Mouse (Mus musculus): ENCODE data around the gene Dnah2. TPM values are rescaled to one million over a fixed set of nuclear protein-coding genes. Genes with fewer than 3 reads are reported as not detected.
A peak's percentile ranks its signal among the peaks of the same experiment; 100 is the strongest.

Gene Dnah2
- polyA plus RNA-seq, 1 experiment from 2014 or later: 1.7 TPM

DNA sequence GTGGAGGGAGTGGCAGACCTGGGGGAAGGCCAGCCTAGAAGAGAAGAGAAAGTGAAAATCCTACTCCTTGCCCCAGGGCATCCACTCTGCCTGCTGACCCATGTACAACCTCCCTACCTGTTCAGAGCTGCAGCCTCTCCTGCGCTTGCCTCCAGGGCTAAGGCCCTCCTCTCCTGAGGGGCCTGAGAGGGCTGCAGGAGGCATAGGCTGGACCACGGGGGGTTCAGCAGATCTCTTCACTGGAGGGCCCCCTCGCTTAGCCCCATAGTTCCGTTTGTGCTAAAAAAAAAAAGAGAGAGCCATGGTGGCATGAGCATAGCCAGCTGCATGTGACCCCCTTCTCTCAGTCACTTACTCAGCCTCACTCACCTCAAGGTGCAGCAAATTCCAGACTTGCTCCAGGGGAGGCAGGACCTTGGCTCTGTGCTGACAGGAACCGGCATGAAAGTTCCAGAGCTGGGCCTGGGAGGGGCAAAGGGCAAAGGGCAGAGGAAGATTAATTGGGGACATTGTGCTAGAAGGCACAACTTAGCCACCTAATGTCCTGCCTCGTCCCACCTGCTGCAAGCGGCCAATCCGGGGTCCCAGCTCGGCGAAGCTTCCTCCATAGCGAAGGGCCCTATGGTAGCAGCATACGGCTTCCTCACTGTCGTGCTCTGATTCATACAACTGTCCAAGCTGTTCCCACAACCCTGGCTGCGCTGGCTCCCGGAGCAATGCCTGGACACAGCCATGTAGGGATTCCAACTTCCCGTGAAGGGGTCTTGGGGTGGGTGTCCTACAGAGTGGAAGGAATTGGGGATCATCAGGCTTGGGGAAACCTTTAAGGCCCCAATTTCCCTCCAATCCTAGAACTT is 141.8 kb downstream of the Dnah2 start:
- H3K4me2 ChIP-seq: peak overlapping the region; percentile 99; the same call in 1 of the 2 replicates
- H3K4me3 ChIP-seq: no peak overlapping the region
- WGBS: 92% methylated on average over 16 of the region's 16 CpGs
- H3K27ac ChIP-seq: no peak overlapping the region
- no peaks in the 10 kb centered on the region for H3K9me3 ChIP-seq (replicated peaks)
- H3K27me3 ChIP-seq: no peaks in the 10 kb centered on the region
- ATAC-seq: no peak
- no peak overlapping the region for H3K9ac ChIP-seq
- peaks cover 23% of the 10 kb centered on the region for H3K4me1 ChIP-seq
- H3K36me3 ChIP-seq (ENCODE audit: poor library complexity, severe bottlenecking): peaks cover 64% of the 10 kb centered on the region

DNA sequence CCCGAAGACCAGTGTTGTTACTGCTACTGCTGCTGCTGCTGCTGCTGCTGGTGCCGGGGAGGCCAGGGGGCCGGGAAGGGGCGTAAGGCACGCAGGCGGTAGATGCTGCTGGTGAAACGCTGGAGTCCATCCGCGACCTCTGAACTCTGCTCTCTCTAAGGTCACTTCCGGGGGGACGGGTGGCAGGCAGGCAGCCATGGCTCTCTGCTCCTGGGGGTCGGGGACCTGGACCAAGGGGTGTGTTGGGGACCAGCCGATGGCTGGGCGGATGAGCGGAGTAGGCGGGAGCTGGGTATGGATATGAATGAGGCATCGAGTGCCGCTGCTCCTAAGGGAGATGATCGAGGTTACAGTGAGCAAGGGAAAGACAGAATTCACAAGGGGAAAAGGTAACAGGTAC is 142.6 kb downstream of the Dnah2 start:
- no peak overlapping the region for H3K27ac ChIP-seq
- 91% methylated on average over 19 of the region's 19 CpGs for WGBS
- H3K9me3 ChIP-seq (replicated peaks): no peaks in the 10 kb centered on the region
- no peak overlapping the region for H3K4me2 ChIP-seq
- peaks cover 18% of the 10 kb centered on the region for H3K4me1 ChIP-seq
- no peak overlapping the region for H3K9ac ChIP-seq
- H3K4me3 ChIP-seq: no peak overlapping the region
- ATAC-seq: no peak
- peaks cover 68% of the 10 kb centered on the region for H3K36me3 ChIP-seq (ENCODE audit: poor library complexity, severe bottlenecking)
- H3K27me3 ChIP-seq: no peaks in the 10 kb centered on the region

DNA sequence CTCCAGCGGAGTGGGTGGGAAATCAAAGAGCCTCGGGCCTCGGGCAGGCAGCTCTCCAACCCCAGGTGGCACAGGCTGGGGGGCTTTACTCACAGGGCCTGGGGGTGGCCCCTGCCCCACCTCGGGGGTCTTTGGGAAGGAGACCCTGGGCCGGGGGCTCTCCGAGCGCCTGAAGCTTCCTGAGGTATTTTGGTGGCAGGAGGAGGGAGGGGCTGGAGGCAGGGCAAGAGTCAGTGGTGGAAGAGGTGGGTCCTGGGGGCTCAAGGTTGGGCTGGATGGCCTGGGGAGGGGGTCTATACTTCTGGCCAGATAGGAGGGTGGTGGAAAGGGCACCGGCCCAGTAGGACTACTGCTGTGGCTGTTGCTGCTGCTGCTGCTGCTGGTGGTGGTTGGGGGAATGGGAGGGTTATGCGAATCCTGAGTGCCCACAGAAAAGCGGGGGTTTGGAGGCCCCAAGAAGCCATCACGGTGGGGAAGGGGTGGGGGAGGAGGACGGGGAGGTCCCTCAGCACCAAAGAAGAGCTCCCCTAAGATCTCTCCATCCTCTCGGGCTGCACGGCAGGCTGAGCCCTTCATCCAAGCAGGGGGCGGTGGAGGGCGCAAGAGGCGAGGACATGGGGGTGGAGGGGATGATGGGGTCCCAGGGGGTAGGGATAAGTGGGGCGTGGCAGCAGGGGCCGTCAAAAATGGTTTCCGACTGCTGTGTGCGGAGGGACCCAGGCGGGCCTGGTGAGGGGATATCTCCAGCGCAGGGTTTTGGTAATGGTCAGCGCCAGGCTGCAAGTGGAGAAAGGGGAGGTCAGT is 143.3 kb downstream of the Dnah2 start:
- Histone ChIP-seq H3K9me3 (replicated peaks) (no peaks in the 10 kb centered on the region), H3K36me3 (ENCODE audit: poor library complexity, severe bottlenecking) (peaks cover 75% of the 10 kb centered on the region), H3K27me3 (peaks cover 5% of the 10 kb centered on the region), H3K27ac (no peak overlapping the region), H3K4me3 (no peak overlapping the region), H3K4me1 (peaks cover 21% of the 10 kb centered on the region), H3K4me2 (no peak overlapping the region), H3K9ac (no peak overlapping the region)
- 93% methylated on average over 24 of the region's 24 CpGs for WGBS
- ATAC-seq: no peak

DNA sequence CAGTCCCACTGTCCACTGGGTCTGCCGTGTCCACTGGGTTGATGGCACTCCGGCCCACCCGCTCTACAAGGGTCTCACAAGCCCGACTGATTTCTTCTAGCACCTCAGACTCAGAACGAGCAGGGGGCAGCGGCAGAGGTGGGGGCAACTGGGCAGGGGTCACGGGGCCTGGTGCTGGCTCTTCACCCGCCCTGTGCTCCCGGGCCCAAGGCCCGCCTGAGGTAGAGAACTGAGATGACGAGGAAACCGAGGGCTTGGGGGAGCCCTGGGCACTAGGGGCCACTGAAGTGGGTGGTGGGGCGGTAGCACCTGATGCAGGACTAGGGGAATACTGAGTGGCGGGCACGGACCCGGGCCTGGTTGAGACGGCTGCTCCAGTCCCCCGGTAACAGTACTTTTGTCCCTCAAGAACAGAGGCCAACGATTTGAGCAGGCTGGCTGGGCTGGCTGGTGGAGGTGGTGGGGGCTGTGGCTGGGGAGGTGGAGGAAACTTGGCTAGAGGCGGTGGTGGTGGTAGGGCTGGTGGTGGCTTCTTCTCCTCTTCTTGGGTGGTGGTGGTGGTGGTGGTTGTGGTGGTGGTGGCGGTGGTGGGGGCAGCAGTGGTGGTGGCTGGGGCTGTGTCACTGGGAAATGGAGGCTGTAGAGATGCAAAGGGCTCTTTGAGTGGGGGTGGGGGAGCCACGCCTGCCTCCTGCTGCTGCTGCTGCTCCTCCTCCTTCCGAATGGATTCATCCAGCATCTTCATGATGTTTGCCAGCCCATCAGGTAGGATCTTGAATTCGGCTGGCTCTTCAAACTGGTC is 144.1 kb downstream of the Dnah2 start:
- WGBS: 92% methylated on average over 23 of the region's 24 CpGs
- Histone ChIP-seq H3K9me3 (replicated peaks) (no peaks in the 10 kb centered on the region), H3K36me3 (ENCODE audit: poor library complexity, severe bottlenecking) (peaks cover 83% of the 10 kb centered on the region), H3K4me1 (peaks cover 28% of the 10 kb centered on the region), H3K27ac (no peak overlapping the region), H3K4me2 (no peak overlapping the region), H3K4me3 (no peak overlapping the region), H3K27me3 (peaks cover 13% of the 10 kb centered on the region), H3K9ac (no peak overlapping the region)
- no peak for ATAC-seq

DNA sequence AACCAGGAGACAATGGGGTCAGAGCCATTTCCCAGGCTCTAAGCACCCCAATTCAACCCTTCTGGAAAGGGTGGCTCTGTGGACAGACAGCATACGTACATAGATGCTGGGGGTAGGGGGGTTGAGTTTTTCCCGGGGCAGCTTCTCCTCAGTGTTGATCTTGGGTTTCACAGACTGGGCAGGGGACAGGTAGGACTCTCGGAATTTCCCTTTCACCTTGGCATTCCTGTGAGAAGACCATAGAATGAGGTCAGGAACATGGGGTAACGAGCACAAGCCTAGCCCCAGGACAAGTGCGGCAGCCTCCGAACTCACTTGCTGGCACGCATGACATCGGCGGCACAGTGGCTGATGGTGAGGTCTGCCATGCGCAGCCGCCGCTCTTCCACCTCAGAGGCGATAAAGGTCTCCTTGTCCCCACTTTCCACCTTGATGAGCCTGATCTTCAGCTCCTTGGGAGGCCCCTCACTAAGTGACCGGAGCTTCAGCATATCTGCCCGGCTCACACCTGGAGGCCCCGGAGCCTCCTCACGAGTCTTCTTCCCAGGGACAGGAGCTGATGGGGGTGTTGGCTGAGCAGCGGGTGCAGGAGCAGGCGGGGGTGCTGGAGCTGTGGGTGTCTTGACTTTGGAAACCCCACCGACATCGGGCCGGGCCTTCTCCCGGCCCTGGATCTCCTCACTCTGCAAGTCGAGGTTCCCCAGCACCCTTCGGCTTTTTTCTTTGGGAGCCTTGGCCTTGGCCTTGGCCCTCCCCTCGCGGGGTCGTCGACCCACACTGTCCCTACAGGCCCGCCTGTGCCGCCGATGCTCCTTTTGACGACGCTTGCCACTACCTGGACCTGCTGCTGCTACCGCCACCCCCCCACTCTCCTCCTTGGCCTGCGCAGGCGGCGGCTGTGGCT is 145.0 kb downstream of the Dnah2 start:
- H3K36me3 ChIP-seq (ENCODE audit: poor library complexity, severe bottlenecking): peaks cover 89% of the 10 kb centered on the region
- no peak for ATAC-seq
- peaks cover 15% of the 10 kb centered on the region for H3K27me3 ChIP-seq
- WGBS: 90% methylated on average over 33 of the region's 38 CpGs
- H3K27ac ChIP-seq: no peak overlapping the region
- no peak overlapping the region for H3K4me2 ChIP-seq
- no peak overlapping the region for H3K9ac ChIP-seq
- peaks cover 30% of the 10 kb centered on the region for H3K4me1 ChIP-seq
- no peaks in the 10 kb centered on the region for H3K9me3 ChIP-seq (replicated peaks)
- no peak overlapping the region for H3K4me3 ChIP-seq

DNA sequence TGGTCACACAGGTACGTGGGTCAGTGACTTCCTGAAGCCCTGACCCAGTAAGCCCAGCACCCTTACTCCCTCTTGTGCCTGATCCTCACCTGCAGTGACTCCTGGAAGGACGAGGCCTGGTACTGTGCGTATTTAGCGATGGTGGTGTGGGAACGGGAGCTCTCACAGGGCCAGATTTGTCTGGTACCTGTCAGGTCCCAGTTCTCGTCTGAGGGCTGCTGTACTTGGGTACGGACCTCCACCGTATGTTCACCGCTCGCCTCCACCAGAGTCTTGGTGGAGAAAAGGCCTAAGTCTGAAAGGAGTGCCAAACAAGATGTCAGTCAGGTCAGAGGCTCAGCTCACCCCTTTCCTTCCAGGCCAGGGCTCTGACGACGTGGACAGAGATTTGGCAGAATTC is 146.9 kb downstream of the Dnah2 start:
- peaks cover 93% of the 10 kb centered on the region for H3K36me3 ChIP-seq (ENCODE audit: poor library complexity, severe bottlenecking)
- H3K27me3 ChIP-seq: peaks cover 30% of the 10 kb centered on the region
- peaks cover 32% of the 10 kb centered on the region for H3K4me1 ChIP-seq
- H3K4me3 ChIP-seq: no peak overlapping the region
- ATAC-seq: no peak
- 86% methylated on average over 12 of the region's 12 CpGs for WGBS
- H3K27ac ChIP-seq: 0 out of 2 replicates have a peak overlapping the region, but pooled peaks have one; percentile 10
- H3K9me3 ChIP-seq (replicated peaks): no peaks in the 10 kb centered on the region
- H3K9ac ChIP-seq: no peak overlapping the region
- H3K4me2 ChIP-seq: no peak overlapping the region

DNA sequence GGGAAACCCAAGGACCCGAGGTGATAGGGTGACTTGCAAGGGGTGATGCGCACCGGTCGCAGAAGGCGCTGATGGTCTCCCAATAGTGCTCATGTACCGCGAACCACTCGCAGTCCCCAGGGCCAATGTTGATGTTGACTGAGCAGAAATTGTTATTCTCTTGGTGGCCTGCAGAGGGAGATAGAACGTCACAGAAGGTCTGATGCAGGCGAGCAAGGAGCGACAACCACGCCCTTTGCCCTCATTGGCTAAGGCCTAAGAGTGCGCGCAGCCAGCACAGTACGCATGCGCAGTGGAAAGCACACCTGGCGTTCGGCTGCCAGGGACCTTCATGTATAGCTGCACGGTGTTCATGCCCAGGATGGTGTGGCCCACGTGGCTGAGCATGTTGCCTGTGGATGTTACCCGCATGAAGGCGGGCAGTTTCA is 147.7 kb downstream of the Dnah2 start:
- H3K9me3 ChIP-seq (replicated peaks): no peaks in the 10 kb centered on the region
- H3K4me1 ChIP-seq: peaks cover 39% of the 10 kb centered on the region
- H3K4me2 ChIP-seq: no peak overlapping the region
- peak overlapping the region; percentile 17 for H3K4me3 ChIP-seq
- 15% methylated on average over 22 of the region's 22 CpGs for WGBS
- peaks cover 86% of the 10 kb centered on the region for H3K36me3 ChIP-seq (ENCODE audit: poor library complexity, severe bottlenecking)
- H3K27ac ChIP-seq: no peak overlapping the region
- H3K9ac ChIP-seq: no peak overlapping the region
- H3K27me3 ChIP-seq: peaks cover 30% of the 10 kb centered on the region
- ATAC-seq: peak; percentile 71

DNA sequence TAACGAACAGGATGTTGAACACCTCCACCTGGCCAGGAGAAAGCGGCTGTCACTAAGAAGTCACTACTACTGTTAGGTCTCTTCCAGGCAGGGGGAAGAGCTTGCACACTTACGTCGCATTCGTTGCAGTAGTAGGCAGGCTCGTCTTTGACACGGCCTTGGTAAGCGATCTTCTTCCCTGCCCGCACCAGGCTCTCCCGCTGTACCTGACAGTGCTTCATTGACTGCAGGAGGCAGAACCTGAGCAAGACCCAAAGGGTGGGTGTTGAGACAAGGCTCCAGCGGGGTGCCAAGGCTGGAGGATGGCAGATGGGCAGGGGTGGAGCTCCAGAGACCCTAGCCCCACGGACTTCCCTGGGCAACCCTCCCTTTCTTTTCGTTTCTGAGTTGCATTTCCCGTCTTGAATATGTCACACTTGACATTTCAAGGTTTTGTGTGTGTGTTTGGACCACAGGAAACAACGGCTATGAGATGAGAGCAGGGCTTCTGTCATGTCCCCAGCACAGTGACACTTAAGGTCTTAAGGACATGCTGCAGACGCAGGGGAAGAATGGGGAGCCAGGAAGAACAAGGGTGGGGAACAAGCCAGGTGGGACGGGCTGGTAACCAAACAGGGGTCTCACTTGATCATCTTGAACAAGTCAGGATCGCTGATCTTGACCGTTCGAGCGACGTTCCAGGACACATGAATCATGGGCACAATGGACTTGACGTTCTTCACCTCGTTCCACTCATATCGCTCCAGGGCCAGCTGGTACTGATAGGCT is 148.6 kb downstream of the Dnah2 start:
- Histone ChIP-seq H3K27me3 (peaks cover 30% of the 10 kb centered on the region), H3K27ac (no peak overlapping the region), H3K4me1 (peaks cover 42% of the 10 kb centered on the region), H3K9ac (peak overlapping the region; percentile 39; the same call in 1 of the 2 replicates), H3K4me2 (peak overlapping the region; percentile 4; the same call in 1 of the 2 replicates), H3K36me3 (ENCODE audit: poor library complexity, severe bottlenecking) (peaks cover 76% of the 10 kb centered on the region), H3K9me3 (replicated peaks) (no peaks in the 10 kb centered on the region), H3K4me3 (peak overlapping the region; percentile 17; the same call in 1 of the 2 replicates)
- WGBS: 74% methylated on average over 25 of the region's 25 CpGs
- ATAC-seq: no peak

DNA sequence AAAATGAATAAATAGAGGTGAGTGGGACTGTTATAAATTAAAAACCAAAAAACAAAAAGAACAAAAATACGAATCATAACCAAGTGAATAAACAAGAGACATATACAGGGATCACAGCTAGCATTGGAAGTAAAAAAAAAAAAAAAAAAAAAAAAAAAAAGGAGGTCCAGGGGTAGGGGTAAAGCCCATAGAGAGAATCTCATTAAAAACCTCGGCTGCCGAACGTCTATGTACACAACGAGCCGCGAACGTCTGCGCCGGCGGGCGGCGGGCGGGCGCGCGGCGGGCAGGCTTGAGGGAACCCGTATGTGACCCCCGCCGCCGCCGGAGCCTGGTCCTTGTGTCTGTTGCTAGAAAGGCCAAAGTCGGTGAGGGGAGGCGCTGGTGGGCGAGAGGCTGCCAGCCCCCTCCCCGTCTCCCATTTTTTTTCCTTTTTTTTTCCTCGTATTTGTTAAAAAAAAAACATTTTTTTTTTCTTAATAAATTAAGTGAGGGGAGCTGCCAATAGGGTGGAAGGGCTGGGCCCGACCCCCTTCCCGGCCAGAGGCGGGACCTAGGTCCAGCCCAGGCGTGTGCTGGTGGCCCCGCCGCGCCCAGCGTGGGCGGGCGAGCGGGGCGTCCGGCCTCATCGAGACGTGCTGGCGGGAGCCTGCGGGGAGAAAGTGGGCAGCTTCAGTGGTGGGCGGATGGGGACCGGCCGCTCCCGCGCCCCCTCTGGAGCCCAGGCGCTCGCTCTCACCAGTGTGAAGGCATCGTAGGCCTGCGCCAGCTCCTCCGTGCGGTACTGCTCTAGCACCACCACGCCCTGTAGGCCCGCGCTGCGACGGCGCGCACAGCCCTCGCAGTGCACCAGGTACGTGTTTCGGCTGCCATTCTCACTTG is 149.5 kb downstream of the Dnah2 start:
- Histone ChIP-seq H3K27ac (no peak overlapping the region), H3K4me2 (peak overlapping the region; percentile 22; the same call in 1 of the 2 replicates), H3K9ac (peak overlapping the region; percentile 39), H3K36me3 (ENCODE audit: poor library complexity, severe bottlenecking) (peaks cover 68% of the 10 kb centered on the region), H3K27me3 (peaks cover 30% of the 10 kb centered on the region), H3K4me3 (peak overlapping the region; percentile 17), H3K4me1 (peaks cover 43% of the 10 kb centered on the region), H3K9me3 (replicated peaks) (no peaks in the 10 kb centered on the region)
- no peak for ATAC-seq
- WGBS: 16% methylated on average over 56 of the region's 66 CpGs
